Mouse (Mus musculus): Measurements from ENCODE around the gene Rimkla.
A peak's percentile ranks its signal among the peaks of the same experiment; 100 is the strongest.
"Not testable (repeated sequence)": the region's sequence is repeated elsewhere in the genome, so short reads cannot be mapped to it uniquely, and the experiment has no call there.

The Rimkla gene

GRCm38 (mm10) chr4:119492291-119492932, at the start of gene Rimkla:
TSS of gene Rimkla (minus strand) at chr4:119492628.
- peak; percentile 64 for DNase-seq

DNA sequence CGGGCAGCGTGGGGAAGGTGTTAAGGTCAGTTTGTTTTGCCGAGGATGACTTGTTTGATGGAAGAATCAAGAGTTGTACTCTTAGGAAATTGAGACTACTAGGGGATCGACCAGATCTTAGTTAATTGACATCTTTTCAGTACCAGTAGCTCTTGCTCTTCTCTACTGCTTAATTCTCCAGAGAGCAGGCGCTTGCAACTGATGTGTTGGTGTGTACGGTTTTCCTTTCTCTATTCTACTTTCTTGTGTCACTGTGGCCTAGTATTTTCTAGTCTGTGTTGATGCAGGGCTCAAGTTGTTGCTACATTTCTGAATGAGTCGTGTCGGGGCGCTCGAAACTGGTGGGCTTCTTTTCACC, 48.1 kb upstream of the Rimkla start:
- no peak for DNase-seq

GRCm38 (mm10) chr4:119539836-119540532, 47.6 kb upstream of the Rimkla start:
- DNase-seq, result peak; percentile 49

- peak; percentile 99 for DNase-seq
Observed at GRCm38 (mm10) chr4:119539031-119539824, 46.8 kb upstream of the Rimkla start, which contains the start of gene Frg2f1. TSS of gene Frg2f1 (minus strand) at chr4:119539529.

GRCm38 (mm10) chr4:119537436-119537835, 45.0 kb upstream of the Rimkla start:
- no peak for DNase-seq

GRCm38 (mm10) chr4:119536615-119537014, 44.2 kb upstream of the Rimkla start, which contains the start of gene Foxj3:
TSS of gene Foxj3 (plus strand) at chr4:119537004.
- not testable (repeated sequence) for DNase-seq

- no peak for DNase-seq
Observed at GRCm38 (mm10) chr4:119535103-119535502, 42.7 kb upstream of the Rimkla start.

DNA sequence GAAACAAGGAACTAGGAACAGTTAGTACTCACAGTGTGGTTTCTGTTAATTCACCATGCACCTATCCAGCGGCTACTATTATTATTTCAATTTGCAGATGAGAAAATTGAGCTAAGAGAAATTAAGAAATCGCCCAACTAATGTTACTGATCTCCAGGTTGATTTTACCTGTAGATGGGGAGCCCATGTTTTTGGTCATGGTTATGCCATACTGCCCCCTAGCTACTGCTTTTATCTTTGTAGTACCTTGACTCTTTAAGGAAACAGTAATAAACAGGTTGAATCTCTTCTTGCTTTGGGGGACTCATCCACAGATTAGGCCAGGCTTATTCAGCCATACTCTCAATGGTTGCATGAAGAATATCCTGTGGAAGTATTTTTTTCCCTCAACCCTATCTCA, 39.4 kb upstream of the Rimkla start:
- DNase-seq, result no peak

- no peak for DNase-seq
Observed at GRCm38 (mm10) chr4:119526329-119526845, 34.0 kb upstream of the Rimkla start.

GRCm38 (mm10) chr4:119524466-119524865, 32.0 kb upstream of the Rimkla start:
- no peak for DNase-seq

GRCm38 (mm10) chr4:119524010-119524409, 31.6 kb upstream of the Rimkla start:
- no peak for DNase-seq

- DNase-seq, result no peak
Observed at GRCm38 (mm10) chr4:119523575-119523974, 31.1 kb upstream of the Rimkla start.

DNA sequence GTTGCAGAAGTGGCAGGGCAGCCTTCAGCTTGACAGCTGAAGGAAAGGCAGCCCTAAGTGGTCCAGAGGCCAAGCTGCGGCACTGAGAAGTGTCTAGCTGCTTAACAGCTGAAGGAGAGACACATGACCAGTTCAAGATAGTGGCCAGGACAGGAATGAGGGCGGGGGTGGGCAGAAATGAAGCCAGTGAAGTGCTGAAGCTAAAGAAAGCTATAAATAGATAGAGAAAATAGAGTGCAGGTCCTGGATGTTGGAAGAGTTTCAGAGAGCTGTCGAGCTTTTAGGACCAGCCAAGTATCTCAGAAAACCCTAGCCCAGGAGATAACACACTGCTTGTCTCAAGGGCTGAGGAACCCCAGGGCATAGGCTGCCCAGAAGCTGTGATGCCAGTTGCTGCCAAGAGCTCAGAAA, 20.3 kb upstream of the Rimkla start:
- DNase-seq, result no peak

DNA sequence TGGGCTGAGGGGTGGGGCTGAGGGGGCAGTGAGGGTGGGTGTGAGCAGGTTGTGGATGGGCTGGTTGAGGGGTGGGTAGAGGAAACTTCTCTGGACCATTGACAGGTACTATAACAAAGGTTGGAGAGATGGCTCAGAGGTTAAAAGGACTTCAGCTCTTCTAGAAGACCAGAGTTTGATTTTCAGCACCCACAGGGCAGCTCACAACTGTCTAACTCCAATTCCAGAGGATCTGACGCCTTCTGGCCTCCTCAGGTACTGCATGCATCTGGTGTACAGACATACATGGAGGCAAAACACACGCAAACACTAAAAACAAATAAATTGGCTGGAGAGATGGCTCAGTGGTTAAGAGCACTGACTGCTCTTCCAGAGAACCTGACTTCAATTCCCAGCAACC, 19.2 kb upstream of the Rimkla start:
- no peak for DNase-seq

DNA sequence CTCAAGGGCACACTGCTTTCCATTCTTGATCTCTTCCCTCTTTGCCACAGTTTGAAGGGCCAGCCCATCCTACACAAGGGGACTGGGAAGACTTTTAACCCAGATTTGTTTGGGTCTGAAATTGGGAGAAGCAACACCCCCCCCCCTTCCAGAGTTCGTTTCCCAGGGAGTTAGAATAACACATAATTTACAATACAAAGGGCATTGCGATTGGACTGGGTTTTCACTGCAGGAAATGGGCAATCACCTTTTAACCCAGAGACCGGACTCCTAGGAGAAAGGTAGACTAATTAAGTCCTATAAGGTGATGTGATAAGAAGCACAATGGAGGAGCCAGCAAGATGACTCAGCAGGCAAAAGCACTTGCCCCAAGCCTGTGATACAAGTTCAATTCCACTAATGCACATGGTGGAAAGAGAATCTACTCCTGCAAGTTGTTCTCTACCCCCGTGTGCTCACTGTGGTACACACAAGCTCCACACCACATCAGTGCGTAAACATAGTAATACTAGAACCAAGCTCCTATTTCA, 6.0 kb upstream of the Rimkla start:
- no peak for DNase-seq

- no peak for DNase-seq
Observed at GRCm38 (mm10) chr4:119492933-119493327, 502 bp upstream of the Rimkla start.

DNA sequence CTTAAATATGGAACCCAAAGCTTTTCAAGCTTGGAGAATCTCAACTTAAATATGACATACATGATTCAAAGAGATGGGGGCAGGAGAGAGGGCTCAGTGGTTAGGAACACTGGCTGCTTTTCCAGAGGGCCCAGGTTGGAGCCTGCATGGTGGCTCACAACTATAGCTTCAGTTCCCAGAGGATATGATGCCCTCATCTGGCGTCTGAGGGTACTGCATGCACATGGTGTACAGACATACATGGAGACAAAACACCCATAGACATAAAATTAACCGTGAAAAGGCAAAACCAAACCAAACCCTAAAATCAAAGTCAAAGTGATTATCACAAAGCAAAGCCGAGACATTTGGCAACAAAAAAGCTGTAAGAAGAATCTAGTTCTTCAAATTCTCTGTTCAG, 1.6 kb downstream of the Rimkla start:
- DNase-seq, result peak; percentile 77

DNA sequence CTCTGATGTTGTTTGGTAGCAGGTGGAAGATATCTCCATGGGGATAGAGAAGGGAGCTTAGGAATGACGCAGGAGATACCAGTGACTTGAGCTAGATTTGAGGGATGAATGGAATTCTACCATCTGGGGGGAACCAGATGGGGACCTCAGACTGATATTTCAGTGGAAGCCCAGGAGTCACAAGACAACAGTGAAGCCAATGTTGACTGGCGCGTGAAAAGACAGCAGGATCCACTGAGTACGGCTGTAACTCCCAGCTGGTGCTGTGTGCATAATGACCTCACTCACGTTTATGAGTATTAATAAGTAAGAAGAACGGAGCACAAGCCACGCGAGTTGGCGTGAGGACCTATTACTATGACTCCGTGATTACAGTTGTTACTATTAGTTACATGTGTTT, 2.8 kb downstream of the Rimkla start:
- no peak for DNase-seq

DNA sequence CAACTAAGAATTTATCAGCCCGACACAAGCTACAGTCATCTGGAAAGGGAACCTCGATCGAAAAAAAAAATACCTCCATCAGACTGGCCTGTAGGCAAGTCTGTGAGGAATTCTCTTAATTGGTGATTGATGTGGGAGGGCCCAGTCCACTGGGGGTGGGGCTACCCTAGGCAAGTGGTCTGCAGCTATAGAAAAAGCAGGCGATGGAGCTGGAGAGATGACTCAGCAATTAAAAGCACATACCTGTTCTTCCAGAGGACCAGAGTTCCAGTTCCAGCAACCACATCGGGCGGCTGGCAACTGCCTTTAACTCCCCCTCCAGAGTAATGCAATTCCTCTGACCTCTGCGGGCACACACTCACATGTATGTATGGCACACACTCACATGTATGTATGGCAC, 7.5 kb downstream of the Rimkla start:
- DNase-seq, result no peak

DNA sequence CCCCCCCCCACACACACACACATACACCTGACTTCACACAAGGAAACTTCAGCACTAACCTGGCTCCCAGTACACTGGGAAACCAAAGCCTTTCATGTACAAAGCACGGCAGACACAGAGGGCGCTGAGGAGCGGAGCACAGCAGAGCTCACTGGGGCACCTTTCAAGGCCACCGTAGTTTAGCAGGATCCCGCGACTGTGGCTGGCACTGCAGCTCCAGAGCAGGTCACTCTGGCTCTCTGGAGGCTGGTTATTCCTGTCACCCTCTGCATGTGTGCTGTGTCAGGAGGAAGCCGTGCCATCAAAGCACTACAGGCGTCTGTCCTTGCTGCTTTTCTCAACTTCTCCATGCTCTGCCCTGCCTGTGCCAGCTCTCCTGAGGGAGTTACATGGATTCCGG, 9.4 kb downstream of the Rimkla start:
- DNase-seq, result no peak

GRCm38 (mm10) chr4:119473150-119473549, 19.3 kb downstream of the Rimkla start:
- no peak for DNase-seq

GRCm38 (mm10) chr4:119472545-119472944, 19.9 kb downstream of the Rimkla start:
- DNase-seq, result no peak

GRCm38 (mm10) chr4:119467720-119468380, 24.6 kb downstream of the Rimkla start:
- no peak for DNase-seq

Data from right cerebral cortex, postnatal 14 days (tissue).